Mouse (Mus musculus): ENCODE data around the gene Sec11a.

DNA sequence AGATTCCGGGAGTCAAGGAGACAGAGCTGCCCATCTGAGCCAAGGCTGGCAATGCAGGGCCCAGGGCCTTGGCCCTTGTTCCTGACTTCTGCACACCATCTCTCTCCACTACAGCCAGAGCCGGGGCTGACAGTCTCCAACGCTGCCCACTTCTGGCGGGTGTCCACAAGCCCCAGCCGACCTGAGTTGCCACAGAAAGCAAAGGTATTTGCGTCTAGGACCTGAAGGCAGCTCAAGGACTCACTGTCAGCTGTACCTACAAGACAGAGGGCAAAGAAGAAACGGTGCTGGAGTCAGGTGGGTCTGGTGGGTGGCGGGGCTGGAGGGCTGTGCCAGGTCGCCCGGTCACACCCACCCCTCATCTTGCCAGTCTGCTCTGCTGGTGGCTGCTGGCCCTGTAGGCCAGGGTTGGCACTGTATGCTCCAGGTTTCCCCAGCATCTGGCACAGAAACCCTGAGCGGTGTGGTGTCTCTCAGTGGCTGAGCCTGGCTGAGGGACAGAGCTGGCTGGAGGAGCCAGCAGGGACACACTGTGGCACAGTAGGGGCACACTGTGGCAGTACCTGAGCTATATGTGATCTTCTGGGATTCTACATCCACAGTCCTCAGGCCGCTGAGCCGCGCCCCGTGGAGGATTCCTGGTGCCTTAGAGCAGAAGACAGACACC is 54.4 kb downstream of the Sec11a start:
- TF ChIP-seq POLR2A (IDR thresholded peaks at IDR 0.05; ENCODE audit: insufficient read depth, low read depth, low read length) (no peak), CTCF (IDR thresholded peaks at IDR 0.05; ENCODE audit: insufficient read depth, low read depth, low read length) (no peak)

Data from olfactory bulb, adult 2 months (tissue).